Mouse (Mus musculus) urinary bladder, postnatal 36 days (tissue): ENCODE measurements at regions not wholly inside any gene's neighbourhood (a gene's known extent, or its start where the extent isn't known, plus 50 kb on each side); places are given as distances from the start of the nearest gene placed in this dataset.

Experiments
- DNase-seq, 2 experiments: peaks; one replicate each; pipeline ENCODE4 v3.0.0; 2022; ENCODE audit warnings: low spot score in 2 of 2, mixed read lengths in 1 of 2

DNA sequence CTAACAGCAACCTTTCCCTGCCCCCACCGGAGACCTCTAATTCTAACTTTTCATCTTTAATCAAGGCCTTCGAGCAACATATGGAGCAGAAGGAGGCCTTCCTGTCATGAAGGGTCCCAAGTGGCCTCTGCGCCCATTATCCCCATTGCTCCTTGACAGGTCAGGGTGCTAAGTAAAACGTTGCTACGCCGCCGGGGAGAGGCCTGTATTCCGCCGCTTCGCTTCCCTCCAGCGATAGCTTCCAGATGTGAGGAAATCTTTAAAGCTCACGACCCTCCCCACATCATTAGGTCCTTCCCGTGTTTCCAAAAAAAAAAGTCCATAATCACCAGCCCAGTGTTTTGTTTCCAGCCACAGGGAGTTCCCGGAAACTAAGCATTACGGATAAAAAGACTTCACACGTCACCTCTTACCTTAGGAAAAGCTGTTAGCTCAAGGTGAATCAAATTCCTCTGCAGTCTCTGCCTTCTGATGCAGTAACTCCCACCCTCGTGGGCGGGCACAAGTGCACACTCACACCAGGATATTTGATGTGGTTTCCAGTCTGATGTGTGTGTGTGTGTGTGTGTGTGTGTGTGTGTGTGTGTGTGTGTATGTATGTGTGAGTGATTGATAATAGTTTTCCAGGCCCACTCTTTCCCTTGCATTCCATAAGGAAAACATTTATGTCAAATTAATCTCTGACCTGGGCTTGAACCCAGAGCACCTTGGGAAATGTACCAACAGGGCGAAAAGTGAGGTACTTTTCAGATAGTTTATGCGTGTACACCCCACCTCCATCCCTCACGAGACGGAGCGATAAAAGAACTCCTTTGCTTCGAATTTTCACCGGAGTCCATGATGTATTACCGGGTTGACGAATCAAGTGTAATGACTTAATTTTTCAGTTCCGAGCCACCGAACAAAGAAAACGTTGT, 107.5 kb downstream of the Gm45692 start:
- DNase-seq: no peak

GRCm38 (mm10) chr8:26227529-26227895, 108.2 kb downstream of the Gm45692 start:
- DNase-seq: no peak

DNA sequence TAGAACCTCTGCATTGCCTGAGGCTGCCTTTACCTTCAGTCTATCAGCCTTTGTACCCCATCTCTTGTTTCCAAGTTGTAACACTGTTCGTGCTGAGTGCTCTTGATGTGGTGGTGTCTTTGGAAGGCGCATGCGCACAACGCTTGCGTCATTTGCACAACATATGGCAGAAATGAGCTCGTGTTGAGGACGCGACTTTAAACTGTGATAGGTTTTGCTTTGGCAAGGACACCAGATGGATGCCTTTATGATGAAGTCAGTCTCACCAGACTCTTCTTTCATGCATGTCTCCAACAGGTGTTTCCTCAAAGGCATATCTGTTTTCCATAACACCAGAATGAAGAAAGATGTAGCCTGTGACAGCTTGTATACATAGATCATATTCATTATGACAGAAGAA, 110.2 kb downstream of the Gm45692 start:
- no peak for DNase-seq

- no peak for DNase-seq
Measured at GRCm38 (mm10) chr8:26239075-26239474, 119.7 kb downstream of the Gm45692 start.

- DNase-seq: no peak
Measured at GRCm38 (mm10) chr8:26239604-26240003, 120.3 kb downstream of the Gm45692 start.

- no peak for DNase-seq
Measured at GRCm38 (mm10) chr8:26243743-26244142, 124.4 kb downstream of the Gm45692 start.

- DNase-seq: no peak
Measured at GRCm38 (mm10) chr8:26244308-26244707, 125.0 kb downstream of the Gm45692 start.

GRCm38 (mm10) chr8:26255191-26255669, 135.9 kb downstream of the Gm45692 start:
- DNase-seq: no peak

- no peak for DNase-seq
Measured at GRCm38 (mm10) chr8:26260294-26260693, 141.0 kb downstream of the Gm45692 start.

DNA sequence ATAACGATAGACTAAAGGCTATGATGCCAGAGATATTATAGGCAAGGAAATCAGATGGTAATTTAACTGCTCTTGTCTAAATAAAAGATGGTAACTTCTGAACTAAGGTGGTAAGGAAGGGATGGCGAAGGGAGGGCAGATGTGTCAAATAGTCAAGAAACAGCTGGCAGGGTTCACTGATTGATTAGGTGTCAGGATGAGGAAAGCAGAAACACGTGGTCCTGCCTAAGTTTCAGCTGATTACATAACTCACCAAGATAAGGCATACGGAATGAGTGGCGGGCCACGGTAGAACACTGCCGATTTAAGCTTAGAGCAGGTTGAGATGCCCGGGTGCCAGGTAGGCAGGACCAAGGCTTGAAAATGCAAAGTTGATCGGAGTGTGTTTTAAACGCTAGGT, 143.2 kb downstream of the Gm45692 start:
- no peak for DNase-seq

DNA sequence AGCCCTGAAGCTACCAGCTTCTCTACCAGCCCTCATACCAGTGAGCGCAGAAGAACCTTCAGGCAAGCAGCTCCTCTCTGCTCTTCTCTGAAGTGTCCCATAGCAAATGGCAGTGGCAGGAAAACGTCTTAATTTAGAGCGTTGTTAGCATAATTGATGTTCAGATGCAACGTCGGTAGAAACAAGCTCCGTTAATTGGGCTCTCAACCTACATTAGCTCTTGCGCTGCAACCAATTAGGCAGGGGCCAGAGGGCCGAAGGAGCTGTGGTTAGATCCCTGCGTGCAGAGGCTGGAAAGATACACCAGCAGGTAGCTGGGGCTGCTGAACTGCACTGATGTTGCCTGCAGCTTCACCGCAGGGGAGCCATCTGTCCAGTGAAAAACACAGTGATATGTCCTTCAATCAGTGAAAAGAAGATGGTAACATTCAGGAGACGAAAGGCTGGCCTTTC, 145.6 kb downstream of the Gm45692 start:
- no peak for DNase-seq

GRCm38 (mm10) chr8:26265366-26265765, 146.0 kb downstream of the Gm45692 start:
- no peak for DNase-seq

DNA sequence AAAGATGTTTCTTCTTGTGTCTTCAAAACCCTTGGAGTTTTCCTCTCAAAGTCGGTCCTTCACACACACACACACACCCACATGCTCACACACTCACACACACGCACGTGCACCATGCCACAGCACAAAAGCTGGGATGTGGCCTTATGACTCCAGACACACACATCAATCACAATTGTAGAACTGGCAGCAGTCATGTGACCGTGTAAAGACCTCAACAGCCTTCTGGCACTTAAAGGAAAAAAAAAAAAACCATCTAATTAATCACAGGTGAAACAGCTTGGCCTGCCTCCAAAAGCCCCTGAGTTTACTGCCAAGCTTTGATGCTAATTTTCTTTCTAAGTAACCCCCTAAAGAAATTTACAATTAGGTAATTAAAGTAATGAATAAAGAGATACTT, 147.1 kb downstream of the Gm45692 start:
- DNase-seq: no peak

DNA sequence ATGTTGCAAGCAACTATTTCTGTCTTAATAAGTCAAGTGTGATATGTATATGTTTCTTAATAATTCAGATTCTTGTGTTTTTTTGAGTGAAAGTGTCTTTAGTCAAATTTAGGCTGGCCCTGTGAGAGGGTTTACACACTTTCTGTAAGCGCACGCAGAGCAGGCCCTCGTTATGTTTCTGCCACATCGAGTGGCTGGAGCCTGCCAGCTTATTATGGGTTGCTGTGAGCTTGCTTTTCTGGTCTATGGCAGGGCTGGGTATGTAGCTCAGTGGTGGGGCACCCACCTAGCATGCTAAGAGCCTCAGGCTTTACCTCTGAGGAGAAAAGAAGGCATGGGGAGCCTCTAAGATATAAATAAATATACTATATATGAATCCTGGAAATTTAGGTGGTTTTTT, 148.2 kb downstream of the Gm45692 start:
- DNase-seq: no peak

GRCm38 (mm10) chr8:26268751-26269415, 149.5 kb downstream of the Gm45692 start:
- peak in 1 of 2 experiments; percentile 43 for DNase-seq

GRCm38 (mm10) chr8:26272110-26272509, 152.8 kb downstream of the Gm45692 start:
- DNase-seq: no peak

DNA sequence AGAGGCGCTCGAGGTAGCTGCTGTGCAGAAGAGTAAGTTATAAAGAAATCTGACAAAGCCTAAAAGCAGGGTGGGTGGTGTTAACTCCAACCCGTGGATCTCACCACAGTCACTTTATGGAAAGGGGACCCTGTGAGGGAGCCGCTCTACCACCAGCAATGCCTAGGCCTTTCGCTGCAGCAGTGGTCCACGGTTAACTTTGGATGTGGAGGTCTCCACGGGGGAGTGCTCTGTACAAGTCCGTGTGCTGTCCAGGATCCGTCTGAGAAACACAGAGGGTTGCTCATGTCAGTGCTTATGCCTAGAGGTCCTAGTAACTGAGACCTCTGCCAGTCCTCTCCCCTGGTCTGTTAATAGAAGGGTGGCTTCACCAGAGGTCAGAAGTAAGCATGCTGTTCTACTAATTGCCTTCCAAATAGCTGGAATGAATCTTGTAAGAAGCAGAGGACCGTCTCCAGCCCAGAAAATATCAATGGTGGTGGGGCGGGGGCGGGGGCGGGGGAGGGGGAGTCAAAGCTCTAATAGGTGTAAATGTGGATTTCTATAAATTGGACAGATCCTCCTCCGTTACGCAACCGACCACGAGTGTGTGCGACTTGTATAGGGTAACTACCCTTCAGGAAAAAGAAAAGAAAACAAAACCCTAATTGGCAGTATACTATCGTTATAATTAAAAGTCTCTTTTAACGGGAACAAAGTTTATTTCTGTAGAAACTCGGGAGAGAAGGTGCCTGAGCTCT, 153.5 kb downstream of the Gm45692 start:
- DNase-seq: no peak

DNA sequence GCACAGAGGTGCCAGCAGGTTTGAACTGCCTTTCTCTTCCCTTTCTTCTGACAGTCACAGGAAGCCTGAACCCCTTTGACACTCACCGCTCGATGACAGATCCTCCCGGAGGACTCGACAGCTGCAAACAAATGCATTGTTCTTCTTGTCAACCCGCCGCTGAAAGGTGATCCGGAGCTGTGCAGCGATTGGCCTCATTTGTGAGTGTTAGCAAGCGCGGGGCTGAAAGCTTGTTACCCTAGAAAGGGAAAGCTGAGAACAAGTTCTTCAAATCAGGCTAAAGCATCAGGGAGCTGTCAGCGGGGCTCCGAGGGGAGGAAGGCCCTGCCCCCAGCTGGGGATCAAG, 154.1 kb downstream of the Gm45692 start:
- no peak for DNase-seq

DNA sequence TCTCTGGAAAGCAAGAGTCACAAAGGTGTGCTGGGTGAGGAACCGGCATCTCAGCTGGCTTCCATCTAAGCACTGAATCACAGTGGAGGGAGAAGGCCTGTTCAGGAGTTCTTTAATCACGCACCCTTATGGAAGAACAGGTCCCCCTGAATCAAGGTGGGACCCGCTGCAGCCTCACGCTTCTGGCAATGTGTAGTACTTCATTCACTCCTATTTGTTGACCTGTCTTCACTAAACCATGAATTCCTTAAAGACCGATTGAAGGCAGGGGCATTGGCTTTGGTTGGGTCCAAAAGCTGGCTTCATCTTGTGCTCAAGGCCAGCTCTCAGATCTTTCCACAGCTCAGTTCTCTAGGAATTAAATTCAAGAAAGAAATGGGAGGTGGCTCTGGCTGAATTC, 154.5 kb downstream of the Gm45692 start:
- no peak for DNase-seq

DNA sequence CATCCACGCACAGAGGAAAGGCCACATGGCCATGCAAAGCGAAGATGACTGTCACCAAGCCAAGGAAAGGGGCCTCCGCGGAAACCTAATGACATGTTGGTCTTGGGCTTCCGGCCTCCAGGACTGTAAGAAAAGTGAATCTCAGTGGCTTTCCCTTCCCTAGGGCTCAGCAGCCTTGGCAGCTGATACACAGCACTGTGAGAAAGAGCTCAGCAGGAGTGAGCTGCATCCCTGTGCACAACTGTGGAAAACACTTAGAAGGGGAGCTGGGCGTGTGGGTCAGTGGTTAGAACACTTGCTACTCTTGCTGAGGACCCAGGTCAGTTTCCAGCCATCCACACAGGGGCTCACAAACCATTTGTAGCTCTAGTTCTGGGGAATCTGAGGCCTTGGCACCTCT, 155.1 kb downstream of the Gm45692 start:
- DNase-seq: no peak

DNA sequence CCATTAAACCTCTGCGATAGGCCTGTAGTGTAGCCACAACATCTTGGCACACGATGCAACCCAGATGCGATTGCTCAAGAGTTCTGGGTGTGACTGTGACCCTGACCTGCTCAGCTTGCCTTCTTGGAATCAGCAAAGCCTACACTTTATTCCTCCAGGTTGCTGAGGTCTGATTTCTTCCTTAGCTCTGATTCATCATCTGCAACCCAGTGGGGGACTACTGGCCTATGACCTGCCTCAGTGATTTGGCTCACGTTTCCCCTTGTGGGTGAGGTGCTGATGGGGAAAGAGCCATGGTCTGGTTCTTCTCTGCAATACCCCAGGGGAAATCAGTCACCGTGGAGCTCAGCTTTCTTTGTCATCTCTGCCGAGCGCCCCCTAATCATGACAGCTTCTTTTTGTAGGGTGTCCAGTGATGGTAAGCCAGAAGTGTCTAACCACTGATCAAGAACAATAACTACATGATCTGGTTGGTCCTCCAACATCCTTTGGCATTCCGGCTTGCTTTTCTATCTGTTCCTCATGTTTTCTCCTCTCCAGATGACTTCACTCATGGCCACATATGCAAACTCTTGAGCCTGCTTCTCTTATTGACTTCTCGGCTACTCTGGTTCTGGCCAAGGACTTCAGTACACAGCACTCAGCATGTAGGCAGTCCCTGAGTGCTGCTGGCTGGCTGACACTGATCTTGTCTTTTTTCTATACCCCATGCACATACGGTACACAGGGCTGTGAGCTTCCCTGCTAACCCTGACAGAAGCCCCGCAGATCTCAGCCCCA, 163.0 kb downstream of the Gm45692 start:
- DNase-seq: peak; percentile 32 to 60

GRCm38 (mm10) chr8:26283957-26284356, 164.6 kb downstream of the Gm45692 start:
- DNase-seq: no peak
